Mouse (Mus musculus) cortical plate, adult 2 months (tissue): ENCODE data around the gene Stx6. TPM values are rescaled to one million over a fixed set of nuclear protein-coding genes. Genes with fewer than 3 reads are reported as not detected.

ENCODE experiments used
- H3K27ac ChIP-seq: fragments of 200-500 bp; 2 replicates; pipeline ENCODE4 v1.5.1; 2012; ENCODE audit warnings: low read length, control low read depth, inconsistent platforms; ENCODE audit not compliant: insufficient read depth
- H3K4me1 ChIP-seq: fragments of 200-500 bp; 2 replicates; pipeline ENCODE4 v1.6.1; 2011; ENCODE audit warnings: low read length; ENCODE audit not compliant: control insufficient read depth, insufficient read depth
- H3K4me3 ChIP-seq: fragments of 200-500 bp; 2 replicates; pipeline ENCODE4 v1.5.1; 2011; ENCODE audit warnings: mild to moderate bottlenecking, low read length, control low read depth; ENCODE audit not compliant: insufficient read depth
- CTCF ChIP-seq: fragments of 200-500 bp; IDR thresholded peaks from 2 replicates; pipeline ENCODE4 v1.5.1; 2011; ENCODE audit warnings: mild to moderate bottlenecking, control low read depth, low read length; ENCODE audit not compliant: insufficient read depth; ENCODE audit errors: extremely low read depth
- POLR2A ChIP-seq: fragments of 200-500 bp; IDR thresholded peaks from 2 replicates; pipeline ENCODE4 v1.6.1; 2011; ENCODE audit warnings: mild to moderate bottlenecking, low read length, control low read depth; ENCODE audit not compliant: insufficient read depth; ENCODE audit errors: extremely low read depth
- polyA plus RNA-seq: library from polyadenylated mRNA; depleted of rRNA; stranded (reverse); fragments of >200 nt; gene quantifications from 2 replicates; pipeline ENCODE4 v1.2.3, GENCODE M21; 2012

Gene Stx6
- polyA plus RNA-seq, 1 experiment, result 108 TPM

DNA sequence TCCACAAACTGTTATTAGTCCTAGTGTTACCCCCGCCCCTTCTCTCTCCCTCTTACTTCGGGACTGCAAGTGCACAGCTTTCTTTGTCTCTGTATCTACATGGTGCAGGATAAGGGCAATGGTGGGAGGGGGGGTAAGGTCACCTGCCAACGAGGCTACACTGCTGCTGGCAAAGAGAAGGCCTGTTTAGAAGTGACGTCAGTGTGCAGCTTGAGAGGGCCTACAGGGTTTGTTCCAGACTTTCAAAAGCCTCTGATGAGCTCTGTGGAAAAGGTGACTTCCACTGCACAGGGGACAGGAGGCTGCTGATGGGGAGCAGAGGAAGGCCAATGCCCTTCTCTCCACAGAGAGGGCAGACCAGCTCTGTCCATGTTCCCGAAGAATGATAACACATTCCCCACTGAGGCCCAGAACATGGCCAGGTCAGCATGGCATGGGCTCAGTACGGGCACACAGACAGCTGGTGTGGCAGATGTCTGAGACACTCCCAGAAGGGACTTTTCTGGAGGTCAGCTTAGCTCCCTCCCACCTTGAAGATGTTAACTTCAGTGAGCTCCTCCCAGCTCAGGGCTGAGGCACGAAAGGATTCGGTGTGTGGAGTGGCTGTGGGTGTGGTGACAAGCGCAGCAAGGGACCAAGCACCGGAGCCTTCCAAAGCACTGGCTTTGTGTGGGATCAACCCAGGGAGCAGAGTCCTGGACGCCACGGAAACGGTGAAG, 78.0 kb downstream of the Stx6 start:
- Histone ChIP-seq H3K27ac (peak overlapping the region; percentile 4), H3K4me3 (no peak overlapping the region), H3K4me1 (peaks cover 23% of the 10 kb centered on the region)
- TF ChIP-seq CTCF, result no peak
- no peak for TF ChIP-seq POLR2A

DNA sequence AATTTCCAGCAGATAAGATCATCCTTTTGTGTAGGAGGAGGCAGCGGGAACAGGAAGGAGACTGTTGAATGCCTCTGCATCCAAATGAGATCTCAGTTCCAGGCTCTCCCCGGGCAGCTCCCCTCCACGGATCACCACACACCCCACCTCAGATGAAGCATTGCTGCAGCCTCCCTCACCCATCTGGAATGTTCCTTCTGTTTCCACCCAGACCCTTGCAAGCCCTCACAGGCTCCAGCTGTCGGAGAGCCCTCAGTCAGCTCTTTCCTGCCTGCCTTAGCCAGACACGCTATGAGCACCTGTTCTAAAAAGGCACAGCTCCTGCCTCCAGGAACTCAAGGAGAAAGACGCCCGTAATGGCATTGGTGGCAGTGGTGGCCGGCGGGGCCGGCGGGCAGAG, 78.9 kb downstream of the Stx6 start:
- H3K4me3 ChIP-seq, result no peak overlapping the region
- no peak for TF ChIP-seq CTCF
- TF ChIP-seq POLR2A, result no peak
- peaks cover 22% of the 10 kb centered on the region for H3K4me1 ChIP-seq
- H3K27ac ChIP-seq, result 0 out of 2 replicates have a peak overlapping the region, but pooled peaks have one; percentile 16

DNA sequence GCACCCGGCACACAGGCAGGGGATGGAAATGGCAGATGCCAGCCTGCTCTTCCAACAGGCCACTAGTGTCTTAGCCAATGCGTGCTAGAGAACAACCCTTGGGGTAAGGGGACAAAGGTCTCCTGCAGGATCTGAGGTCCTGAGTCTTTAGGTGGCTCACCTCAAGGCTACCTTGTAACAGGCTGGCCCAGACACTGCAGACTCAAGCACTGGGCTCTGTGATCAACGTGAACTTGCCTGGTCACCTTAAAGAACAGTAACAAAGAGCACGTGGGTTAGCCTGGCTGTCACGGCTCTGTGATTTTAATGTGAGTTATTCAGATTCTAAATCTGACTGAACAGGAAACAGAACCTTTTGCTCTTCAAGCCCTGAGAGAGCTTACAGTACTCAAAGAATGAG, 79.6 kb downstream of the Stx6 start:
- TF ChIP-seq CTCF, result no peak
- no peak for TF ChIP-seq POLR2A
- Histone ChIP-seq H3K4me1 (peaks cover 21% of the 10 kb centered on the region), H3K4me3 (no peak overlapping the region), H3K27ac (no peak overlapping the region)

DNA sequence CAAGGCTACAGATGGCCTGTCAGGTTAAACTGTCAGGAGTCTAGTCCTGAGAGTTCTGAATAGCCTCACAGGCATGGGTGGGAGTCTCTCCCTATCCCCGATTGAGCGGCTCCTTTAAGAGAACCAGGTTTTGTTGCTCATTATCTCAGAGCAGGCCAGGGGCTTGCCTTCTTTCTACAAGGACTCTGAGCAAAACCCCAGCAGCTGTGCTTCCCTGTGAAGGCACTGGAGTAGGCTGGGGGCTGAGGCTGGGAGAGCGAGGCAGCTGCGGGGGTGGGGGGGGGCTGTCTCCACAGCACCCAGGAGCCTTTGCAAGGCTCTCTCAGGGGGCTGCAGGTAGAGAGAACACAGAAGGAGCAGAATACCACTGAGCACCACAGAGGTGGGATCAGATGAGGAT, 80.7 kb downstream of the Stx6 start:
- Histone ChIP-seq H3K4me1 (peaks cover 12% of the 10 kb centered on the region), H3K27ac (peak overlapping the region; percentile 48; the same call in 1 of the 2 replicates), H3K4me3 (no peak overlapping the region)
- no peak for TF ChIP-seq POLR2A
- no peak for TF ChIP-seq CTCF

DNA sequence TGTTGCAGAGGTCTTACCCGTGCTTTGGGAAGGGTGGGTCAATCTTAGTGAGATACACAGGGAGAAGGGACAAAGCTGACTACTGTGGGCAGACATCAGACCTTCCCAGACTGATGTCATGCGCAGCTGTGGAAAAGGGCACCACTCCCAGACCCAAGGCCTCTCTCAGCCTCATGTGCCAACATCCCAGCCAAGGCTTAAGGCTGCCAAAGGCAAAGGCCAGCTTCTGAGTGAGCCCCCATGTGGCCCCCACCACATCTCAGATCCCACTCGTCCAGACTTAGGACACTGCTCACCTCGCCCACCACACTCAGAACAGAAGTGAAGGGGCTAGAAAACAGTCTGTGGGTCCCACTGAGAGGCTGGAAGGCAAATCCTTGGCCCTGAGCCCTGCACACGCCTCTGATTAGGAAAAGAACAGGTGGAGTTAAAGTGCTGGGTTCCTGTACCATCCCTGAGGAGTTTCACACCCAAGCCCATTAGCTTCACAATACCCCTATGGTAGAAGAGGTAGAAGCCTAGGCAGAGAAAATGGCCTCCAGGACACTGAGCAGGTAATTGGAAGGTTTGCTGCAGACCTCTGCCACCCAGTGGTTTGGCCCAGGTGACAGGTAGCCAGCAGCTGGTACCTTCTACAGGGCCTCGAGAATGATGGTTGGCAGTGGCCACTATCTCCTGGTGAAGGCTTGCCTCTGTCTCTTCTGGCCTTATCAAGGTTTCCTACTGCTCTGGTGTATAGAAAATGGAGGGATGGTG, 81.6 kb downstream of the Stx6 start:
- Histone ChIP-seq H3K4me1 (peaks cover 10% of the 10 kb centered on the region), H3K27ac (peak overlapping the region; percentile 48; the same call in 1 of the 2 replicates), H3K4me3 (no peak overlapping the region)
- TF ChIP-seq CTCF (no peak), POLR2A (no peak)

DNA sequence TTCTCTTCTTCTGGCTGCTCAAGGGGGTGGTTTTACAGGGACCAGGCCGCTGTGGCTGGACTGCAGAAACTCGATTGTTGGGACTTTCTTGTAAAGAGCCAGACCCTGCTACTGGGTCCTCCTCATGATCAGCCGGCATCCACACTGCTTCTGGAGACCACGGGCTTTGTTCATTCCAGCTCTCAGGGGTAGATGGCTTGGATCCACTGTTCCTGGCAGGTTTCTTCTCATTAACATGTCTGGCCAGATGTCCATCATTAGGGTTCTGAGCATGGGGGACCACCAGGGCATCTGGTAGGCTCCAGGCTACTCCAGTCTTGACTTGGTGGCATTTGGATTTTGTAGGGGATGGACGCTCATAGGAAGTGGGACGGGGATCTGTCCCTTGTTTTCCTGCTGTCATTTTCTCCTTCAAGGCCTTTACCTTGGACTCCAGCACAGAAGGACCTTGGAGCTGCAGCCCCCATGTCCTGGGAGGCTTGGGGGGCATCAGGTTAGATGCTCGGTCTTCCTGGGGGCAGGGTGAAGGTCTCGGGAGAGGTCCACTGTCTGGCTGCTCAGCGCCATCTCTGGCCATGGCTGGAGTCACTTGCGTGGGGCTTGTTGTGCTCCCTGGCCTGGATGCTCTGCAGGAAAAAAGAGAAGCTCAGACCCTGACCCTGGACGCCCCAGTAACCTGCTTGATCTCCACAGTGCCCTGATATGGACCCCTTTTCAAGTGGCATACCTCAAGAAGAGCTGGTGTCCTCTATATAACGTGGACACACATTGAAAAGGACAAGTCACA, 83.4 kb downstream of the Stx6 start:
- H3K27ac ChIP-seq, result no peak overlapping the region
- no peak for TF ChIP-seq CTCF
- no peak overlapping the region for H3K4me3 ChIP-seq
- peaks cover 7% of the 10 kb centered on the region for H3K4me1 ChIP-seq

DNA sequence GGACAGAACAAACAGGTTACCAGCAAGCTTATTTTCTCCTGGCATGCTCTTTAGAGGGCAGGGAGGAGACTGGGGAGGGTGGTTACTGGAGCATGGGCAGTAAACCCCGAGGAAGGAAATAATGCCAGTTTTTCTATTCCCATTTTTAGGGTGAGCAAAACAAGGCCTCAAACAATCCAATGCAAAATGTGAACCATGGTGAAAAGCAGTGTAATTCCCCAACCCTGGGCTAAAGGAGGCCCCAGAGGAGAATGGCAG, 83.9 kb downstream of the Stx6 start:
- H3K4me1 ChIP-seq, result peaks cover 5% of the 10 kb centered on the region
- no peak overlapping the region for H3K27ac ChIP-seq
- TF ChIP-seq POLR2A (no peak), CTCF (no peak)

DNA sequence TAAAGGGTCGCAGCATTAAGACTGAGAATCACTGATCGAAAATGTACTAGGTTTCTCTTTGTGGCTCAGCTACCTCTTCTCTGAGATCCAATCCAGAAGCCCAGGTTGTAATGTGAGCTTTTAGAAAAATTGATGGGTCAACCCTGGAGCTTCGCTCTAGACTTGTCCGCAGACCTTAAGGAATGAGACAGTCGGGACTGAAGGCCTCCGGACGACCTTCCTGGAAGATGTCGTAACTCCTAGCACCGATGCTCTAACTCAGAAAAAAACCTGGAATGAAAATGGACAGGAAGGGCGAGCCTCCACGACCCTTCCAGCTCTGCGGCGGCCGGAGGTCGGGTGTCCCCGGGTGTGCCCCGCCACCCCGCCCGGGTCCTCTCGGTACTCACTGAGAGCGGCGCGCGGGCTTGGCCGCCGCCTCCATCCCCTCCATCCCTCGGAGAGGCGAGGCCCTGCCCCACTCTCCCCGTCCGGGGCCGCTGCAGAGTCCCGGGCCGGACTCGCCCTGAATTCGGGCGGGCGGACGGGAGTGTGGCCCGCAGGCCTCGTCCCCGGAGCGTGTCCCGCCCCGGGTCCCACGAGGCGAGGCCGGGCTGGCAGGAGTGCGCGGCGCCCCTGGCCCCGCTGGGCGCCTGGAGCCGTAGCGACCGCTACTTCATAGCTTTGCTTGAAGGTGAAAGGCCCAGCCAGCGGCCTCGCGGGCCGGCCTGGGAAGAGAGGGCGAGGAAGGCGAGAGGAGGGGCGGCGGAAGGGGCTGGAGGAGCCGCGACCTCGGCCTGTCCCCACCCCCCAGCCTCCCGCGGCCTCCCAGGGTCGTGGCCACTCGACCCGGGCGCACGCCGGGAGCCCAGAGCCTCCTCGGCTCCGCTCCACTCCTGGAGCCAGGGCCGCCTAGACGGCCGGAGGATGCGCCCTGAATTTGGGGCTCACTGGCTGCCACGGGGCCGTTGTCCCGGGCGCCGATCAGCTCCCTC, 85.6 kb downstream of the Stx6 start, which contains the start of gene BC034090:
Gene BC034090 (minus strand): TSS at position 648 of the 974 bp plus-strand sequence.
- TF ChIP-seq POLR2A, result no peak
- TF ChIP-seq CTCF, result no peak
- Histone ChIP-seq H3K4me3 (peak within 1 kb of the TSS; percentile 21; the same call in 1 of the 2 replicates), H3K27ac (0 out of 2 replicates have a peak within 1 kb of the TSS, but pooled peaks have one; percentile 24), H3K4me1 (no peaks in the 10 kb centered on the region; the same call in 1 of the 2 replicates)

More for the DNA sequence above, 83.9 kb downstream of the Stx6 start:
- no peak overlapping the region for H3K4me3 ChIP-seq
